Mouse (Mus musculus): ENCODE results near the gene Ky. TPM values are rescaled to one million over a fixed set of nuclear protein-coding genes. Genes with fewer than 3 reads are reported as not detected.

Gene Ky
- total RNA-seq, 4 experiments from 2014 or later = 1.8 to 3.4 (median 2.7) TPM

GRCm38 (mm10) chr9:102547028-102547354, 41.4 kb downstream of the Ky start:
- DNase-seq (ENCODE audit: low spot score in 2 of 2) = no peak

GRCm38 (mm10) chr9:102549211-102549610, 43.7 kb downstream of the Ky start:
- no peak for DNase-seq (ENCODE audit: low spot score in 2 of 2)

- DNase-seq (ENCODE audit: low spot score in 2 of 2) = no peak
Measured at GRCm38 (mm10) chr9:102551771-102552170, 46.2 kb downstream of the Ky start.

GRCm38 (mm10) chr9:102553781-102554180, 48.2 kb downstream of the Ky start:
- DNase-seq (ENCODE audit: low spot score in 2 of 2) = no peak

GRCm38 (mm10) chr9:102558463-102558862, 52.9 kb downstream of the Ky start:
- DNase-seq (ENCODE audit: low spot score in 2 of 2) = no peak

GRCm38 (mm10) chr9:102572888-102573287, 67.3 kb downstream of the Ky start:
- no peak for DNase-seq (ENCODE audit: low spot score in 2 of 2)

GRCm38 (mm10) chr9:102577480-102577879, 71.9 kb downstream of the Ky start:
- DNase-seq (ENCODE audit: low spot score in 2 of 2) = no peak

- DNase-seq (ENCODE audit: low spot score in 2 of 2) = no peak
Measured at GRCm38 (mm10) chr9:102581921-102582469, 76.4 kb downstream of the Ky start.

GRCm38 (mm10) chr9:102587347-102587746, 81.8 kb downstream of the Ky start:
- no peak for DNase-seq (ENCODE audit: low spot score in 2 of 2)

- DNase-seq (ENCODE audit: low spot score in 2 of 2) = no peak
Measured at GRCm38 (mm10) chr9:102594667-102595393, 89.3 kb downstream of the Ky start.

Other genes with a start within 250 kb of the Ky start
- 10 to 100 TPM; 24.9 to 28.9 (median 26.9) TPM for gene Ephb1, start 151.1 kb upstream of the Ky start, total RNA-seq (2022)
- gene Anapc13, start 120.5 kb downstream of the Ky start, total RNA-seq (2022) = 100 to 1,000 TPM in 3 of 4 experiments, 10 to 100 TPM in 1; 93.1 to 131 (median 114) TPM
- gene Cep63, start 120.8 kb downstream of the Ky start, total RNA-seq (2022) = 10 to 100 TPM; 26.7 to 34.7 (median 31.2) TPM
- gene Amotl2, start 210.9 kb downstream of the Ky start, total RNA-seq (2022) = 10 to 100 TPM; 17.3 to 22.8 (median 20.6) TPM